Mouse (Mus musculus) E14TG2a.4 (cell line): Measurements from ENCODE around the gene Dhx35.

Source experiments
- CTCF ChIP-seq: conservative IDR thresholded peaks from 2 replicates; pipeline ENCODE4 v1.5.1; 2014; ENCODE audit warnings: low read length
- NANOG ChIP-seq: IDR thresholded peaks from 2 replicates; pipeline ENCODE4 v1.6.1; 2014; ENCODE audit warnings: borderline replicate concordance, low read length, mixed read lengths
- POU5F1 ChIP-seq: IDR thresholded peaks from 2 replicates; pipeline ENCODE4 v1.6.1; 2014; ENCODE audit warnings: low read length, borderline replicate concordance

DNA sequence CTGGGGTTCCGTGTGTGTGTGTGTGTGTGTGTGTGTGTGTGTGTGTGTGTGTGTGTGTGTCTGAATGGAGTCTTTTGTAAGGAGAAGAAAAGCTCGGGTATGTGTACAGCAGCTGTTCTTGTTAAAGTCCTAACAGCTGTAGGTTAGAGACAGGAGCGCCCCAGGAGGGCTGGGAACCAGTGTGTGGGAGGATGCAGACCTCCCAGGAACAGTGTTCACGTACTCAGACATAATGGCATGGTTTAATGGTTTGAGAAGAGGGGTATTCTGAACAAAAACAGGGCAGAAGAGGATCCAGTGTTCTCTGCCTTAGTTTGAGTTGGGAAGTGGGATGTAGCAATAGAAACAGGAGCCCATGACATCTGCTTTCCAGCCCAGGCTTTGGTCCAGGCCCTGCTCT lies 4.7 kb downstream of the Dhx35 start:
- no peak for TF ChIP-seq CTCF
- peak; percentile 85 for TF ChIP-seq NANOG
- TF ChIP-seq POU5F1, result no peak
